Mouse (Mus musculus) layer of hippocampus, adult 2 months (tissue): ENCODE results near the gene Fkbp15. TPM values are rescaled to one million over a fixed set of nuclear protein-coding genes. Genes with fewer than 3 reads are reported as not detected.
"Not testable (repeated sequence)": the region's sequence is repeated elsewhere in the genome, so short reads cannot be mapped to it uniquely, and the experiment has no call there.

ENCODE experiments used
- DNase-seq, 2 experiments: peaks; one replicate each; pipeline ENCODE4 v3.0.0; 2022; ENCODE audit warnings: low spot score in 2 of 2
- H3K27ac ChIP-seq: fragments of 200-600 bp; 2 replicates; pipeline ENCODE4 v1.8.1; 2022
- H3K4me3 ChIP-seq: fragments of 200-600 bp; 2 replicates; pipeline ENCODE4 v1.8.1; 2022; ENCODE audit warnings: mild to moderate bottlenecking
- CTCF ChIP-seq: fragments of 200-600 bp; conservative IDR thresholded peaks from 2 replicates; pipeline ENCODE4 v1.8.1; 2022; ENCODE audit warnings: antibody characterized with exemption, mild to moderate bottlenecking, moderate library complexity
- total RNA-seq, 2 experiments: library from RNA; stranded (reverse); gene quantifications; 2 replicates each; pipeline ENCODE4 v1.2.3; 2021

Gene Fkbp15
- total RNA-seq, 2 experiments from 2014 or later, result 41.1 to 43.4 TPM

DNA sequence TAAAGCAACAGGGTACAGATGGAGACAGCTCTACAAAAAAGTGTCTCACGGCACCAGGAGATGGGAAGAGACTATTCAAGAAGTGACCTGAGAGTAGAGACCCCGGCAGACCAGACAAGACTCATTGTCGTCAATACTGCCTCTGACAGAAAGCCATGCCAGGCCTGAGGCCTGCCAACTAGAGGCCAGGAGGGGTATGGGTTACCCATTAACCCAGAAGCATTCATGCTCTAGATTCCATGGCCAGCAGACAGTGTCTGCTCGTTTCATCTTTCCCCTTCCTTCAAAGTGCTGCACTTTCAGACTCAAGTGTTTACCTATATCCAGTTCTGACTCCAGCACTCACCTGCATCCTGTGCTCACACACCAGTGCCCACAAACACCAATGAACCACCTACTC, 82.3 kb downstream of the Fkbp15 start:
- peak in 1 of 2 experiments; percentile 5 for DNase-seq
- H3K27ac ChIP-seq, result no peak overlapping the region
- TF ChIP-seq CTCF, result no peak

GRCm38 (mm10) chr4:62277222-62277621, 83.1 kb downstream of the Fkbp15 start:
- H3K27ac ChIP-seq, result no peak overlapping the region
- no peak overlapping the region for H3K4me3 ChIP-seq
- peak; percentile 31 for TF ChIP-seq CTCF
- no peak for DNase-seq

More for the DNA sequence above, 82.3 kb downstream of the Fkbp15 start:
- no peak overlapping the region for H3K4me3 ChIP-seq

DNA sequence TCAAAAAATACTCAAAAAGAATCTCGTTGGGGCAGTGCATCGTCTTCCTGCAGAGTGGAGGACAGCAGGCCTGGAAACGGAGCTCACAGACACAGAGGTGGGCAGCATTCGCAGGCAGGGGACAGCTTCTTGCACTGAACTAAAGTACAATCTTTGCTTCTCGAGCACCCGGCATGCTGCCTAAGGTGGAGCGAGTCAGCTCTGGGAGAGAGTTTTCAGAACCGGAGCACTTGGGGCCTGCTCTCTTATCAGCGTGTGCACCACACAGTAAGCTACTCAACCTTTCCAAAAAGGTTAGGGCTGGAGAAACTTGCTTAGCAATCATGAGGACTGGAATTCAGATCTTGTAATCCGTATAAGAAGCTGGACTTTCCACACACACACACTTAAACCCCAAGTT, 83.7 kb downstream of the Fkbp15 start:
- DNase-seq, result no peak
- no peak overlapping the region for H3K27ac ChIP-seq
- no peak for TF ChIP-seq CTCF
- no peak overlapping the region for H3K4me3 ChIP-seq

DNA sequence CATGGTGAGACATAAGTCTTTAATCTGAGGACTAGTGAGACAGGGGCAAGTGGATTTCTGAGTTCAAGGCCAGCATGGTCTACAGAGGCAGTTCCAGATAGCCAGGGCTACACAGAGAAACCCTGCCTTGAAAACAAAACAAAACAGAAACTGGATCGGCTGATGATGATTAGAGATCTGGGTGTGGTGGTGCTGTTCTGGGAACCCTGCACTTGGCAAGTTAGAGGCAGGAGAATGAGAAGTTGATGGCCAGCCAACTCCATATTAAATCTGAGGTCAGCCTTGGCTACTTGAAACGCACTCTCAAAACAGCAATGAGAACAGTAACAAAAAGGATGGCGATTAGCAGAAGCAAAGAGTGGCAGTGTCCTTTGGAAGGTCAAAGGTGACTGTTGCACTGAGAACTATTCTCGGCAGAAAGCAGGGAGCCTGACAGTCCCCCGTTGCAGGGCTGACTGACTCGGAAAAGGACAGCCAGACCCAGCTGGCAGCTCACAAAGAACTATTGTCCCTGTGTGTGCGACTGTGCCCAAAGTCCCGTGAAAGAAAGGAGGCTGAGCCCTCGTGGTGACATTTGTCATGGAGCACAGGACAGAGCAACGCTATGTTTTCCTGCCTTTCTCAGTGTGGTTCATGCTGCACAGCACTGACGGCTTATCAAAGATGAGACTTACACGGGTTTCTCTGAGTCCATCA, 85.4 kb downstream of the Fkbp15 start:
- H3K4me3 ChIP-seq, result no peak overlapping the region
- no peak for TF ChIP-seq CTCF
- H3K27ac ChIP-seq, result peak overlapping the region; percentile 71
- DNase-seq, result peak in 1 of 2 experiments; percentile 27

DNA sequence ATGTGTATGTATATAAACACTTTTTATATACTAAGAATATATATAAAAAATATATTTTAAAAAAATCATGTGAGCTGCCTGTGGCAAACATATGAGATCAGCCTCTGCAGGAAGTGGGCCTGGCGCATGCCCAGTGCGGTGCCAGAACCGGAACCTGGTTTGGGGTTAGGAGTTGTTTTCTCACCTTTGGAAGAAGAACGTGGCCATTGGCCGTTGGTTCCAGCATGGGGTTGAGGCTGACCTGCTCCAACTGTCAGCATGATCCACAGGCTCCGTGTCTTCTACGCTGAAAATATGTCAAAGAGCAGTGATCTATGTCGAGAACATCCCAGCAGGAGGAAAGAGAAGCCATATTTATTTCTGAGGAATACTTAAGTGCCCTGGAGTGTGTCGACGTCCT, 86.4 kb downstream of the Fkbp15 start:
- no peak for DNase-seq
- TF ChIP-seq CTCF, result no peak
- no peak overlapping the region for H3K4me3 ChIP-seq

DNA sequence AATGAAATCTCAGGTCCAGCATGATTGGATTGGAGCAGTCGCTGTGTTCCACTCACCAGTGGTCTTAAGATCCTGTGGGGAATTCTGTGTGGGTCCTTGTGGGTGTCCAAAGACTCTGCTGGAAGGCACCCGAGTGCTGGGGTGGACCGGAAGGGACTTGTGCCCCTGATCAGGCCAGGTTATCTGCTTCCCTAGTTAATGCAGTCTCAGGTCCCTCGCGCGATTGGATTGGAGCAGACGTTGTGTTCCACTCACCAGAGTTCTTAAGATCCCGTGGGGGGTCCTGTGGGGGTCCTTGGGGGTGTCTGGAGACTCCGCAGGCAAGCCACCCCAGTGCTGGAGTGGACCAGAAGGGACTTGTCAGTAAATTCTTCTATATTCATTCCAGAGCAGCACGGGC, 87.7 kb downstream of the Fkbp15 start:
- TF ChIP-seq CTCF, result no peak
- Histone ChIP-seq H3K27ac (no peak overlapping the region), H3K4me3 (no peak overlapping the region)
- DNase-seq, result no peak

More for the DNA sequence above, 86.4 kb downstream of the Fkbp15 start:
- H3K27ac ChIP-seq, result no peak overlapping the region

DNA sequence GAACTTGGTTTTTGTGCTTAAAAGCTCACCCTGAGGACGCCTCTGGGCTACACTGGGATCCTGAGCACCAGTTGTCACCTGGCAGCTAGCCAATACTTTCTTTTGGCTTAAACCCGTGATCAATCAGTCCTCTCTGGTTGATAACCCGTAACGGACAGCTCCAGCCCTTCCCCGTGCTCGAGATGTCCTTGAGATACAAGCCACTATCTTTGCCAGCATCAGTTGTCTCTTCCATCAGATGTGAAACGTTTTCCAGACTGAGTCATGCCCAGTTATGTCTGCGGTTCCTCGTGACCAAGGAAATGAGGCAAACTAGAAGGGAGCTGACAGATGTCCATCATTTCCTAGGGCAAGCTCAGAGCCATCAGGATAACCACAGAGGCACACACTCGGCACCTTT, 93.2 kb downstream of the Fkbp15 start:
- DNase-seq, result no peak
- no peak overlapping the region for H3K27ac ChIP-seq
- H3K4me3 ChIP-seq, result no peak overlapping the region
- no peak for TF ChIP-seq CTCF

DNA sequence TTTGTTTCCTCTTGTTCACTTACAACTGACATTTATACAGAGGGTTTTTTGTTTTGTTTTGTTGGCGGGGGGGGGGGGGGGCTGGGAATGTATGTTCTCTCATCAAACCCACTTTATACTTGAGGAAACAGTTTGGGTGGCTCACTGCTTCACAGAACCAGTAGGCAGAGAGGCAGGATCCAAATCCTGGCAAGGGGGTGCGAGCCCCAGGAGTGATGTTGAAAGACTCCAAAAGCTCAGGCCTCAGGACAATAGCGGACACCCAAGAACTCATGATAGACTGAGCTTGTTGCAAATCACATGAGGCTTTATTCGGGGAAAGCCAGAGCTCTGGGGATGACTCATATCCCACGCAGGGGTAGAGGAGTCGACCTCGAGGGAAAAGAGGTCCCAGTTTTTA, 94.3 kb downstream of the Fkbp15 start:
- H3K27ac ChIP-seq, DNase-seq, H3K4me3 ChIP-seq: not testable (repeated sequence)

- no peak for TF ChIP-seq CTCF
- H3K4me3 ChIP-seq, result no peak overlapping the region
- DNase-seq, result no peak
- H3K27ac ChIP-seq, result no peak overlapping the region
Measured at GRCm38 (mm10) chr4:62265154-62265836, 95.1 kb downstream of the Fkbp15 start.

GRCm38 (mm10) chr4:62263133-62263844, 97.1 kb downstream of the Fkbp15 start:
- peak; percentile 82 for TF ChIP-seq CTCF
- H3K4me3 ChIP-seq, result no peak overlapping the region
- no peak for DNase-seq
- 0 out of 2 replicates have a peak overlapping the region, but pooled peaks have one; percentile 14 for H3K27ac ChIP-seq

DNA sequence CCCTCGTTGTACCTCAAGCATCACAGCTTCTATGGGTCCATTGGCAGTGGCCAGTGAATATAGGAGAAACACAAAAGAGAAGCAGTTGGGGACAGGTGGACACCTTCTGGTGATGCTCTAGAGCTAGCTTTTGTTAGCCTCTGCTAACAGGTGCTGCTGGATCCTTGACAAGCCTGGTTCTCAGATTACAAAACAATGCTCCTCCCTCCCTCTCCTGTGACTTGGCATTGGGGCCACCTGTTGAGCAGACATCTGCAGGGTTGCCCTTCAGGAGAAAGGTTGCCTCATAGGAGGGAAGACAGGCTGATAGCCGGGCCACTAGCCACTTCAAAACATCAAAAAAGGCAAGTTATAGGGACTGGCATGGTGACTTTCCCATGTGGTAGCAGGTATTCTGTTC, 98.1 kb downstream of the Fkbp15 start, which contains the start of gene Slc31a2:
Gene Slc31a2, plus strand, starts transcription at position 287 of the 400 bp plus-strand sequence.
- H3K4me3 ChIP-seq, result no peak within 1 kb of the TSS
- DNase-seq, result no peak
- TF ChIP-seq CTCF, result no peak
- H3K27ac ChIP-seq, result 0 out of 2 replicates have a peak within 1 kb of the TSS, but pooled peaks have one; percentile 14

DNA sequence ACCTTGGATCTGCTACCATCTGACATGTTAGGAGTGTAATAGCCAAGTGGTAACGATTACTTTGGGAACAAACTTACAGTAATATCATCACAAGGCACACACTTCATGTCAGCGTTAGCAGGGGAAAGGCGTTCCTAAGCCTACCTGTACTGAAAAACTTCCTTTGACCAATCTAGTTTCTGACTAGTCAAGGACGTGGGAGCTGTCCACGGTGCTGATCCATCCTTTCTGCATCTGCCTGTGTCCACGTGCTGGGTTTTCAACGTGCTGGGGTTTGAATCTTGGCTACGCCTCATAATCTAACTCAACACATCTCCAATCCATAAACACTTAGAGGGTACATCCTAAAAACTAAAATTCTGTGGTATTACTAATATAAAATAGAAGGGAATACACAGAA, 103.4 kb downstream of the Fkbp15 start:
- no peak for DNase-seq
- TF ChIP-seq CTCF, result no peak
- no peak overlapping the region for H3K27ac ChIP-seq
- H3K4me3 ChIP-seq, result no peak overlapping the region

DNA sequence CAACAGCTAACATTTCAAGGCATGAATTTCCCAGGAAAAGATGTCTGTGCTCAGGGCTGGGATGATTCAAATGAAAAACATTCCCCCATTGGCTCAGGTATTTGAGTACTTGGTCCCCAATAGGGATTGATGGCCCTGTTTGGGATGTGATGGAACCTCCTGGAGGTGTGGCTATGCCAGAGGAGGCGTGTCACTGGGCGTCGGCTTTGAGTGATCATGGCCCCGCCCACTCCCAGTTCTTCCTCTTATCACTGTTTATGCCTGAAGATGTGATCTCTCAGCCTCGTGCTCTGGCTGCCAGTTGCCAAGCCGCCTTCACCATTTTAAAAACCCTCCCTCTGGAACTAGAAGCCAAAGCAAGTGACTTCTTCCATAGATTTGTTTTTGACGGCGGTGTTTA, 105.8 kb downstream of the Fkbp15 start:
- DNase-seq, result no peak
- no peak overlapping the region for H3K4me3 ChIP-seq
- H3K27ac ChIP-seq, result no peak overlapping the region
- no peak for TF ChIP-seq CTCF

GRCm38 (mm10) chr4:62251776-62252175, 108.6 kb downstream of the Fkbp15 start:
- TF ChIP-seq CTCF, result no peak
- Histone ChIP-seq H3K27ac (no peak overlapping the region), H3K4me3 (no peak overlapping the region)
- DNase-seq, result no peak
